Mouse (Mus musculus) megakaryocyte, adult 5-6 weeks (primary cell): ENCODE data around the gene Spin1. TPM values are rescaled to one million over a fixed set of nuclear protein-coding genes. Genes with fewer than 3 reads are reported as not detected.
A peak's percentile ranks its signal among the peaks of the same experiment; 100 is the strongest.
"Not testable (repeated sequence)": the region's sequence is repeated elsewhere in the genome, so short reads cannot be mapped to it uniquely, and the experiment has no call there.

Source experiments
- ATAC-seq: 2 replicates; pipeline ENCODE4 v1.8.0; 2016; ENCODE audit warnings: mild to moderate bottlenecking, inconsistent platforms; ENCODE audit not compliant: poor library complexity, severe bottlenecking
- total RNA-seq, 2 experiments: library from RNA; stranded (forward) in 1 of 2; stranded (reverse) in 1 of 2; fragments of 153-499, 151-499 nt in 1 of 2; fragments of 221-1000, 200-1000 nt in 1 of 2; gene quantifications; 2 replicates each; pipeline versions ENCODE4 v1.2.3 to v1.2.4; 2015 to 2017

Spin1 gene
- total RNA-seq, 2 experiments from 2014 or later = 37.5 to 39.2 TPM

GRCm38 (mm10) chr13:51094323-51095195 is 6.1 kb upstream of the Spin1 start:
- no peak for ATAC-seq

- ATAC-seq = no peak
Observed at GRCm38 (mm10) chr13:51095196-51095715, 5.4 kb upstream of the Spin1 start.

DNA sequence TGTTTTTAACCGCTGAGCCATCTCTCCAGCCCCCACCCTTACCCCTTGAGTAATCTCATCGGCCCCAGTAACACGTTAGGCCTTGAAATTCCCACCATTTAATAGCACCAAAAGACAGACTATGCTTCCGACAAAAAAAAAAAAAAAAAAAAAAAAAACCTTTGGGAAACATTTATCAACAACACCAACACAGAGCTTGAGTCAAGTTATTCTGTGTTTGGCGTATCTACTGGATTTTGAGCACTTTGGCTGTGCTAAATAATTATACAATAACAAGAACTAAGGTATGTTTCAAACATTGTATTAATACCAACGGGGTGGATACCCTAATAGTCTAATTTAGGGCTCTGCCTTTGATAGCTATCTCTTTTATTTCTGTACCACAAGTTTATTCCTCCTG is 4.0 kb upstream of the Spin1 start:
- no peak for ATAC-seq

DNA sequence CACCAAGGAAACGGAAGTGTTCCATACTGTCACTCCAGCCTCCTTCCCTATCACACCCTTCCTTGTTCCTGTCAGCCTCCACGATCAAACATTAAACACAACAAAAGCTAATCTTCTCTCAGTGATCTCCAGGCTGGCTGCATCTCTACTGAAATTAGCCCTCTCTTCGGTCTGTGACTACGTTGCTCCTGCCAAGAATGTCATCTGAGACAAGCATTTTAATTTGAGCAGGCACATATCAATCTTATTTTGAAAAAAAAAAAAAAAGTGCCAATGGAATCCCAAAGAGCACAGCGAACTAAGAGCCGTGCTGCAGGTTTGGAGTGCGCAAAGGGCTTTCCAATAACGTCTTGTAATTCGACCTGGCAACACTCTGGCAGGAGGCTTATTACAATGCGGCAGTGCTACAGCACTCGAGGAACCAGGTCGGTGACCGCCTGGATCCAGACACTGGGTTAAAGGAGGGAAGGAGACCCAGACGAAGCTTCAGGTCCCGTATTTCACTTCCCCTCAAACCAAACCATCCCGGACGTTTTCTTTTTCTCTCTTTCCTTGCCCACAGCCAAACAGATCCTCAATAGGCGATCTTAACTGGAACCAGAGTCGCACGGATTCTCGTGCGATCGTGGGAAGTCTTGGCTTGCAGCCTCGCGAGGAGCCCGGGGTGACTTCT is 984 bp upstream of the Spin1 start:
- ATAC-seq = peak; percentile 13

DNA sequence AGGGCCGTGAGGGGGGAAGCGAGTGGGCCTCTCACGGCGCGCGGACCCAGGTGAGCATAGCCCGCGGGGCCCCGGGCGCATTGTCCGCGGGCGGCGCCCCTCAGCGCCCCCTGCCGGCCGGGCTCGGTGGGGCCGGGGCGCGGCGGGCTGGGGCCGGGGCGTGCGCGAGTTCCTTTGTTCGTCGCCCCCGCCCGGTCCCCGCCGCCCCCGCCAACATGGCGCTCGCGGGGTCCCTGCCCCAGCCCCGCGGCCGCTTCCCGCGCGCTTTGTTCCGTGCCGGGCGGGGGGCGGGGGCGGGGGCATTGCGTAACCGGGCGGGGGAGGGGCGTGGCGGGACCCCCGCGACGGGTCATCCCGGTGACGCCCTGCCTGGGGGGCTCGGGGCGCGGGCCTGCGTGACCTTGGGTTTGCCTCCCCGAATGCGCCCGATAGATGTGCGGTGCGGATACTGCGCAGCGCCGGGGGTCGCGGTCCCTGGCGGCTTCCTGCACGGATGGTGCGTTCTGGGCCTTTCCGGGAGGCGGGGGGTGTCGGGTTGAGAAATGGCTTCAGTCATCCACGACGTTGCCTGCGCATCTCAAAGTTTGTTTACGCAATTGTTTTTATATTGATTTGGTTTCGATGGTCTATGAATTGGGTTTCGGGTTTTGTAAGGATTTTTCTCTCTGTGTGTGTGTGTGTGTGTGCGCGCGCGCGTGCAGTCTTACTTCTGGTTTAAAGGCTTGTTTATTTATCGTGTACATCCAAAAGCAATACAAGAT is 516 bp downstream of the Spin1 start:
- ATAC-seq = peak; percentile 63

- no peak for ATAC-seq
Observed at GRCm38 (mm10) chr13:51101777-51102132, 1.1 kb downstream of the Spin1 start.

GRCm38 (mm10) chr13:51103111-51103725 is 2.5 kb downstream of the Spin1 start:
- no peak for ATAC-seq

GRCm38 (mm10) chr13:51103861-51104650 is 3.4 kb downstream of the Spin1 start:
- no peak for ATAC-seq

DNA sequence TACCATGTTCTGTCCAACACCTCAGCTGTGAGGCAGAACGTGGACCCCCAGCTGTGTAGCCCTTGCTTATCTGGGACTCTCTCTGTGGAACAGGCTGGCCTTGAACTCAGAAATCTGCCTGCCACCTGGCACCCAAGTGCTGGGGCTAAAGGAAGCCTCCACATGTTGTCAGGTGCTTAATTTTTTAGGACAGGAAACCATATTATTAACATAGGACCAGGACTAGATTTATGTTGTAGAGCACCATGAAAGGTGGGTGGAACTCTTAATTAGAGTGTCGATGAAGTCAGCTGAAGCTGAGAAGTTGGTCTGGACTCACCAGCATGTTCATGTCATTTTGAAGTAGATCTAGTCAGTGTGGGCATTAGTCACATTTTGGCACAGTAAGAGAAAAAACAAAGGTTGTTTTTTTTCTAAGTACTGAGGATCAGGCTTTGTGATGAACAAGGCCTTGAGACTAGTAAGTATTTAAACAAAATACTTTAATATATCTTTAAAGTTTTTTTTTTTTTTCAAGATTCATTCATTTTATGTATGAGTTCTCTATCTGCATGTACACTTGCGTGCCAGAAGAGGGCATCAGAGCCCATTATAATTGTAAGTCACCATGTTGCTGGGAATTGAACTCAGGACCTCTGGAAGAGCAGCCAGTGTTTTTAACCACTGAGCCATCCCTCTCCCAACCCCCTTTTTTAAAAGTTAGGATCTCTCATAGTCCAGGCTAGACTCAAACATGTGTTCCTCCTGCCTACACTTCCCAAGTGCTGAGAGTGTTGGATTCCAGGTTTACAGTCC is 5.4 kb downstream of the Spin1 start:
- no peak for ATAC-seq

- ATAC-seq = peak; percentile 90
Observed at GRCm38 (mm10) chr13:51106816-51107215, 6.1 kb downstream of the Spin1 start.

DNA sequence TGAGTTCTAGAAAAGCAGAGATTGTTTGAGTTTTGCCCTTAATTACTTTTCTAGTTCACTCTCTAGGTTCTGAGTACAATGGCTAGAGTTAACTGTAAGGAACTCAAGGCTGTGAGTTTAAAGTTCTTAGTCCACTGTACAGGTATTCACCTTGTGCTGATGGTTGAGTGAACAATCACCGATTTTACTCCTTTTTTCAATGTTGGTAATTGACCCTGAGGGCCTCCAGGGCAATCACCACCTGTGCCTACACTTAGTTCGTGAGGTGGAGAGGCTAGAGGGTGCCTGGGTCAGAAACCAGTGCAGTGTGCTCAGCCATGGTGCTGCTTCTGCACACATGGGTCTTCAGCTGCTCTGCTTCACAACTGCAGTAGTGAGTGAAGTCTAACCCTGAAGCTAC is 8.8 kb downstream of the Spin1 start:
- ATAC-seq = no peak

- ATAC-seq = not testable (repeated sequence)
Observed at GRCm38 (mm10) chr13:51114398-51114797, 13.7 kb downstream of the Spin1 start.

GRCm38 (mm10) chr13:51115762-51116161 is 15.1 kb downstream of the Spin1 start:
- peak; percentile 95 for ATAC-seq

DNA sequence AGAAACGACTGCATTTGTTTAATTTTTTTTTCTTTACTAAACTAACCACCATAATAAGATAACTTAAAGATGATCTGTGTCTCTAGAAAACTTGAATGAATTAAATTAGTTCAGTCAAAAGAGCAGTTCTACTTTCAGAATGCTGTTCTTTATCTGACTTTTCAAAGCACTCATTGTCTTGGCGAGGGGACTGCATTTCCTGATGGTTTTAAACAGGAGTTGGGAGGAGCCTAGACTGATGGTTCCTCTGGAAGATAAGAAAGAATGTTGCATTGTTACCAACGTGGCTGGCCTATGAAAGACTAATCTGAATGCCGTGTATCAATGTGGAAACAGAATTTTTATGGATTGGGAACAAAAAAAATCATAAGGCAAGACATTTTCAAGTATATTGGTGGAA is 20.1 kb downstream of the Spin1 start:
- ATAC-seq = no peak

- no peak for ATAC-seq
Observed at GRCm38 (mm10) chr13:51121966-51122365, 21.3 kb downstream of the Spin1 start.

DNA sequence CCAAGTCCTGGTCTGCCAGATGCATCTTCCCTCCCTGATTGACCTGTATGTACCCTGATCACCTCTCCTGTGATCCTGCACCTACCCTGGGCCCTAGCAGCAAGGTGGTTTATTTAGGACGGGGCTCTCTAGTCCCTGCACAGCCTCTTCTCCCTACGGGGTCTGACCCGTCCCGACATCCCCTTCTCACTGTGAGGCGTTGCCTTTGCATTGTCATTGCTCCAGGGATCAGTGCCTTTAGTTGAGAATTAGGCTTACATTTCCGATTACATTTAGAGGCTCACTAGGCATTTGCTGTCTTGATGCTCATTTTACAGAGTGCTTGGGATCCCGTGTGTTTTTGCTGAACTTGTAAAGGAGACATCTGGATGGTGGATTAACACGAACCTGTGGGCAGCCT is 22.1 kb downstream of the Spin1 start:
- ATAC-seq = no peak

- ATAC-seq = no peak
Observed at GRCm38 (mm10) chr13:51125357-51125756, 24.7 kb downstream of the Spin1 start.

DNA sequence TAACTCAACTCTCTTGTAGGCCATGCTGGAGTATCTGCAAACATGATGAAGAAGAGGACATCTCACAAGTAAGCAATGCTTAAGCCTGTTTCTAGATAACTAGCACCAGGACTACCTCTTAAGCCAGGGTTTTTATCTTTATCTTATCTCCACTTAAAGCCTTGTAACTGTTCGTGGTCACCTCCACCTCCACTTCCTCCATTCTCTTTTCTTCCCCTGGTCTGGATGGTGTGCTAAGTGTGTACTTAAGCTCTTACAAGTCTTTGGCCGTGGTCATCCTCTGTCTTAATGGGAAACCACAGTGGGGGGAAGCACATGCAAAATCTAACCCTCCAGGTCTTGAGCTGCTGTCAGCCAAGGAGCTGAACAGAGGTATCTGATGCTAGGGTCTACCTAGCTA is 27.2 kb downstream of the Spin1 start:
- ATAC-seq = peak; percentile 81

- ATAC-seq = no peak
Observed at GRCm38 (mm10) chr13:51128417-51128816, 27.7 kb downstream of the Spin1 start.
